Mouse (Mus musculus): Measurements from ENCODE around the gene Jak3. TPM values are rescaled to one million over a fixed set of nuclear protein-coding genes. Genes with fewer than 3 reads are reported as not detected.

Gene Jak3
- polyA plus RNA-seq (2012; rRNA removed; ENCODE audit: low replicate concordance): 29.8 and 48.5 TPM in 2 replicates

GRCm38 (mm10) chr8:71676020-71676741, at the start of gene Jak3:
Jak3 (plus strand) TSS chr8:71676296.

GRCm38 (mm10) chr8:71671549-71671965, 4.5 kb upstream of the Jak3 start, which contains the start of gene Unc13a:
Unc13a (minus strand) TSS chr8:71671757.

DNA sequence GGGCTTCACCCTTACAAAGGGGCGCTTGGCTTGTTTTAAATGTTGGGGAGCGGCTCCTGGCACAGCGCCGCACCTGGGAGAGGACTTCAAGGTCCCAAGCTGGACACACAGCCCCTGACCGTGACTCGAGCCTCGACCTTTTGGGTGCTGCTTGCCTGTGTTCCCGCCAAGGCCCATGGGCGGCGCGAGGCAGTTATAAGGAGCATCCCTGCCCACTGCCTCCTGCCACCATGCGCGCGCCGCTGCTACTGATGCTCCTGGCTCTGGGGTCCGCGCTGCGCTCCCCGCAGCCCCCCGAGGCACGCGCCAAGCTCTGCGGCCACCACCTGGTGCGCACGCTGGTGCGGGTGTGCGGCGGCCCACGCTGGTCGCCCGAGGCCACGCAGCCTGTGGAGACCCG, 12.9 kb downstream of the Jak3 start, which contains the start of gene Insl3:
Insl3 (plus strand) TSS at position 187 of the 400 bp plus-strand sequence.

GRCm38 (mm10) chr8:71701414-71702086, 25.5 kb downstream of the Jak3 start, which contains the start of gene B3gnt3:
B3gnt3 (minus strand) TSS chr8:71701789.

DNA sequence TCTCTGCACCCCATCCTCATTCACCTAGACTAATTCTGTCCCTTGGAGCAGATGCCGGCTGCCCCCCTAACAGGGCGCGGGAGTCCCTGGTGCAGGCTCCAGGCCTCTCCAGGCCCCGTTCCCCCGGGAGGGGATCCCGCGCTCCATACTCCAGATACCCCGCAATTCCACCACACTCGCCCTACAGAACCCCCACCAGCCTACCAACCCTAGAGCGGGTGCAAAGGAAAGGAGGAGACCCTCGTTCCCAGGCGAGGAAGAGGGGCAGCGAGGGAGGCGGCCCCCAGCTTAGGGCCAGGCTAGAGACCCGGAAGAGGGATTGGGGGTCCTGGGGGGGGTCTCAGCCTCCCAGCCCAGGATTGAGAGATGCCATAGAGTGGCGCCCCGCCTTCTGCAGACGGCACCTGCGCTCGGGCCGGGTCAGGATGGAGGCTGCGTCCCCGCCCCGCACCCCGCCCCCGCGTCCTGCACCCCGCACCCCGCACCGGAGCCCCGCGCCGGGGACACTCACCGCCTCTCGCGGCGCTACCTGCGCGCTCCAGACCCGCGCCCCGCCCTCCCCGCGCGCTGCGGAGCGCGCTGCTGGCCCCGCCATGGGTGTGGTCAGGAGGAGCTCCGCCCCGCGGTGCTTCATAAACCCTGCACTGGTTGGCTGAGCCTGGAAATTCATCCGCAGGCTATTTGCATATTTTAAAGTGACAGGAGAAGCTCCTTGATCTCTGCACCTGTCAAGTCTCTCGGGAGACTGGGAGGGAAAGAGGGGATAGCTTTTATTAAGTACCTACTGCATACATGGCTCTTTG, 49.2 kb downstream of the Jak3 start, which contains the start of gene Fcho1:
Fcho1 (minus strand) TSS at position 595 of the 803 bp plus-strand sequence.

Other genes with a start within 250 kb of the Jak3 start
- 14.1 and 59.1 TPM in 2 replicates for gene Abhd8, start 212.6 kb upstream of the Jak3 start, polyA plus RNA-seq (2012; rRNA removed; ENCODE audit: low replicate concordance)
- 81.9 and 83.9 TPM in 2 replicates for gene Mrpl34, start 211.3 kb upstream of the Jak3 start, polyA plus RNA-seq (2012; rRNA removed; ENCODE audit: low replicate concordance)
- 93.2 and 103 TPM in 2 replicates for gene Dda1, start 207.1 kb upstream of the Jak3 start, polyA plus RNA-seq (2012; rRNA removed; ENCODE audit: low replicate concordance)
- gene Ano8, start 190.3 kb upstream of the Jak3 start, polyA plus RNA-seq (2012; rRNA removed; ENCODE audit: low replicate concordance): 28.7 and 33.8 TPM in 2 replicates
- gene Gtpbp3, start 188.2 kb upstream of the Jak3 start, polyA plus RNA-seq (2012; rRNA removed; ENCODE audit: low replicate concordance): 22.1 and 42.5 TPM in 2 replicates
- gene Plvap, start 164.5 kb upstream of the Jak3 start, polyA plus RNA-seq (2012; rRNA removed; ENCODE audit: low replicate concordance): 129 and 167 TPM in 2 replicates
- 0.40 and 0.95 TPM in 2 replicates for gene Ccdc194, start 150.6 kb upstream of the Jak3 start, polyA plus RNA-seq (2012; rRNA removed; ENCODE audit: low replicate concordance)
- gene Bst2, start 138.8 kb upstream of the Jak3 start, polyA plus RNA-seq (2012; rRNA removed; ENCODE audit: low replicate concordance): 275 and 658 TPM in 2 replicates
- gene Mvb12a, start 133.4 kb upstream of the Jak3 start, polyA plus RNA-seq (2012; rRNA removed; ENCODE audit: low replicate concordance): 76.0 and 183 TPM in 2 replicates
- gene Tmem221, start 117.4 kb upstream of the Jak3 start, polyA plus RNA-seq (2012; rRNA removed; ENCODE audit: low replicate concordance): 0.99 and 11.3 TPM in 2 replicates
- gene Nxnl1, start 109.7 kb upstream of the Jak3 start, polyA plus RNA-seq (2012; rRNA removed; ENCODE audit: low replicate concordance): 0.68 and 2.1 TPM in 2 replicates
- 501 and 576 TPM in 2 replicates for gene Slc27a1, start 107.4 kb upstream of the Jak3 start, polyA plus RNA-seq (2012; rRNA removed; ENCODE audit: low replicate concordance)
- 133 and 189 TPM in 2 replicates for gene Pgls, start 84.1 kb upstream of the Jak3 start, polyA plus RNA-seq (2012; rRNA removed; ENCODE audit: low replicate concordance)
- 5.0 and 6.6 TPM in 2 replicates for gene Fam129c, start 78.6 kb upstream of the Jak3 start, polyA plus RNA-seq (2012; rRNA removed; ENCODE audit: low replicate concordance)
- 132 and 266 TPM in 2 replicates for gene Colgalt1, start 65.3 kb upstream of the Jak3 start, polyA plus RNA-seq (2012; rRNA removed; ENCODE audit: low replicate concordance)
- 1.6 and 2.8 TPM in 2 replicates for gene Unc13a, start 4.5 kb upstream of the Jak3 start, polyA plus RNA-seq (2012; rRNA removed; ENCODE audit: low replicate concordance)
- 18.3 and 29.4 TPM in 2 replicates for gene Insl3, start 12.9 kb downstream of the Jak3 start, polyA plus RNA-seq (2012; rRNA removed; ENCODE audit: low replicate concordance)
- gene B3gnt3, start 25.5 kb downstream of the Jak3 start, polyA plus RNA-seq (2012; rRNA removed; ENCODE audit: low replicate concordance): 14.0 and 18.7 TPM in 2 replicates
- gene Fcho1, start 49.4 kb downstream of the Jak3 start, polyA plus RNA-seq (2012; rRNA removed; ENCODE audit: low replicate concordance): 2.7 and 10.3 TPM in 2 replicates
- 0.63 and 0.87 TPM in 2 replicates for gene Zfp709, start 205.7 kb downstream of the Jak3 start, polyA plus RNA-seq (2012; rRNA removed; ENCODE audit: low replicate concordance)
- gene Zfp882, start 232.3 kb downstream of the Jak3 start, polyA plus RNA-seq (2012; rRNA removed; ENCODE audit: low replicate concordance): 0.75 and 2.2 TPM in 2 replicates
- 4.3 and 5.2 TPM in 2 replicates for gene Zfp617, start 232.3 kb downstream of the Jak3 start, polyA plus RNA-seq (2012; rRNA removed; ENCODE audit: low replicate concordance)